Mouse (Mus musculus) MEL (cell line): ENCODE measurements around the gene Kirrel3. TPM values are rescaled to one million over a fixed set of nuclear protein-coding genes. Genes with fewer than 3 reads are reported as not detected.

Source experiments
- DNase-seq: peaks from one replicate; pipeline ENCODE4 v3.0.0; 2011; ENCODE audit warnings: low read depth, low spot score
- H3K27ac ChIP-seq: 2 replicates; pipeline ENCODE4 v1.5.1; 2012; ENCODE audit warnings: low read depth, mild to moderate bottlenecking, control low read depth, low read length, moderate library complexity; ENCODE audit not compliant: control insufficient read depth
- H3K27me3 ChIP-seq, 2 experiments: fragments of 150-350 bp in 1 of 2; sonication (generic) in 1 of 2; 2 replicates each; pipeline ENCODE4 v1.6.1; 2012; ENCODE audit warnings: low read length in 2 of 2, mild to moderate bottlenecking in 2 of 2, improper control_type of control experiment in 1 of 2, moderate library complexity in 1 of 2; ENCODE audit not compliant: insufficient read depth in 2 of 2, control insufficient read depth in 1 of 2
- H3K36me3 ChIP-seq, 2 experiments: 2 replicates each; pipeline ENCODE4 v1.6.1; 2012 to 2014; ENCODE audit warnings: low read length in 2 of 2, improper control_type of control experiment in 1 of 2, inconsistent platforms in 1 of 2, mild to moderate bottlenecking in 1 of 2; ENCODE audit not compliant: insufficient read depth in 2 of 2, control insufficient read depth in 1 of 2
- H3K4me1 ChIP-seq, 2 experiments: fragments of 150-350 bp in 1 of 2; sonication (generic) in 1 of 2; 2 replicates each; pipeline ENCODE4 v1.6.1; 2012; ENCODE audit warnings: low read length in 2 of 2, improper control_type of control experiment in 1 of 2, mild to moderate bottlenecking in 1 of 2; ENCODE audit not compliant: insufficient read depth in 2 of 2, control insufficient read depth in 1 of 2
- H3K4me3 ChIP-seq, 2 experiments: fragments of 150-350 bp in 1 of 2; sonication (generic) in 1 of 2; 2 replicates each; pipeline ENCODE4 v1.5.1; 2012; ENCODE audit warnings: low read depth in 2 of 2, low read length in 2 of 2, mild to moderate bottlenecking in 2 of 2, moderate library complexity in 2 of 2, control low read depth in 1 of 2, improper control_type of control experiment in 1 of 2; ENCODE audit not compliant: control insufficient read depth in 1 of 2, insufficient read depth in 1 of 2
- H3K79me2 ChIP-seq: 2 replicates; pipeline ENCODE4 v1.6.1; 2012; ENCODE audit warnings: mild to moderate bottlenecking, low read length, moderate library complexity; ENCODE audit not compliant: control insufficient read depth, poor library complexity, insufficient read depth
- H3K9ac ChIP-seq: 2 replicates; pipeline ENCODE4 v1.6.1; 2012; ENCODE audit warnings: low read depth, mild to moderate bottlenecking, control low read depth, low read length, moderate library complexity; ENCODE audit not compliant: control insufficient read depth, poor library complexity, severe bottlenecking
- H3K9me3 ChIP-seq: fragments of 150-350 bp; sonication (generic); replicated peaks from 2 replicates; pipeline ENCODE4 v1.6.1; 2012; ENCODE audit warnings: mild to moderate bottlenecking, low read length, improper control_type of control experiment, moderate library complexity; ENCODE audit not compliant: insufficient read depth
- BHLHE40 ChIP-seq: IDR thresholded peaks from 2 replicates; pipeline ENCODE4 v1.6.1; 2012; ENCODE audit warnings: low read depth, mild to moderate bottlenecking, inconsistent platforms, low read length, improper control_type of control experiment, borderline replicate concordance
- CHD1 ChIP-seq: IDR thresholded peaks from 2 replicates; pipeline ENCODE4 v1.6.1; 2012; ENCODE audit warnings: low read depth, mild to moderate bottlenecking, inconsistent platforms, low read length, improper control_type of control experiment
- CHD2 ChIP-seq: IDR thresholded peaks from 2 replicates; pipeline ENCODE4 v1.6.1; 2011; ENCODE audit warnings: low read length, improper control_type of control experiment
- E2F4 ChIP-seq: IDR thresholded peaks from 2 replicates; pipeline ENCODE4 v1.6.1; 2011; ENCODE audit warnings: low read depth, low read length, improper control_type of control experiment, borderline replicate concordance
- ELF1 ChIP-seq: IDR thresholded peaks from 2 replicates; pipeline ENCODE4 v1.6.1; 2014; ENCODE audit warnings: low read depth, mild to moderate bottlenecking, inconsistent platforms, low read length, improper control_type of control experiment, moderate library complexity
- EP300 ChIP-seq, 2 experiments: IDR thresholded peaks; 2 replicates each; pipeline ENCODE4 v1.6.1; 2011; ENCODE audit warnings: improper control_type of control experiment in 2 of 2, low read length in 2 of 2, low read depth in 1 of 2, mild to moderate bottlenecking in 1 of 2
- GATA1 ChIP-seq: IDR thresholded peaks from 2 replicates; pipeline ENCODE4 v1.6.1; 2011; ENCODE audit warnings: low read depth, low read length, improper control_type of control experiment
- JUND ChIP-seq: IDR thresholded peaks from 2 replicates; pipeline ENCODE4 v1.6.1; 2011; ENCODE audit warnings: low read depth, mild to moderate bottlenecking, improper control_type of control experiment, low read length
- KAT2A ChIP-seq: conservative IDR thresholded peaks from 2 replicates; pipeline ENCODE4 v1.6.1; 2012; ENCODE audit warnings: low read depth, low read length, improper control_type of control experiment, inconsistent platforms
- MEF2A ChIP-seq: IDR thresholded peaks from 2 replicates; pipeline ENCODE4 v1.6.1; 2014; ENCODE audit warnings: low read depth, mild to moderate bottlenecking, inconsistent platforms, low read length, improper control_type of control experiment; ENCODE audit not compliant: poor library complexity, insufficient replicate concordance, severe bottlenecking; ENCODE audit errors: extremely low read depth
- MXI1 ChIP-seq: IDR thresholded peaks from 2 replicates; pipeline ENCODE4 v1.6.1; 2011; ENCODE audit warnings: mild to moderate bottlenecking, low read depth, low read length, improper control_type of control experiment
- MYB ChIP-seq: IDR thresholded peaks from 2 replicates; pipeline ENCODE4 v1.6.1; 2011; ENCODE audit warnings: mild to moderate bottlenecking, low read depth, low read length, improper control_type of control experiment
- POLR2A ChIP-seq, 2 experiments: IDR thresholded peaks; 2 replicates each; pipeline ENCODE4 v1.6.1; 2011 to 2012; ENCODE audit warnings: low read length in 2 of 2, mild to moderate bottlenecking in 2 of 2, control low read depth in 1 of 2, improper control_type of control experiment in 1 of 2, low read depth in 1 of 2, moderate library complexity in 1 of 2; ENCODE audit not compliant: control insufficient read depth in 1 of 2, insufficient read depth in 1 of 2, poor library complexity in 1 of 2
- POLR2AphosphoS2 ChIP-seq: IDR thresholded peaks from 2 replicates; pipeline ENCODE4 v1.6.1; 2011; ENCODE audit warnings: low read length, improper control_type of control experiment
- RAD21 ChIP-seq: IDR thresholded peaks from 2 replicates; pipeline ENCODE4 v1.6.1; 2011; ENCODE audit warnings: mild to moderate bottlenecking, low read depth, low read length, improper control_type of control experiment
- RCOR1 ChIP-seq: IDR thresholded peaks from 2 replicates; pipeline ENCODE4 v1.6.1; 2012; ENCODE audit warnings: low read depth, mild to moderate bottlenecking, inconsistent platforms, low read length, improper control_type of control experiment
- SIN3A ChIP-seq: IDR thresholded peaks from 2 replicates; pipeline ENCODE4 v1.6.1; 2012; ENCODE audit warnings: low read length, improper control_type of control experiment, inconsistent platforms
- TAL1 ChIP-seq: IDR thresholded peaks from 2 replicates; pipeline ENCODE4 v1.6.1; 2012; ENCODE audit warnings: mild to moderate bottlenecking, inconsistent platforms, low read length, moderate library complexity, mixed read lengths
- TBP ChIP-seq: IDR thresholded peaks from 2 replicates; pipeline ENCODE4 v1.8.0; 2011; ENCODE audit warnings: low read depth, low read length, improper control_type of control experiment
- USF1 ChIP-seq: IDR thresholded peaks from 2 replicates; pipeline ENCODE4 v1.6.1; 2014; ENCODE audit warnings: low read depth, mild to moderate bottlenecking, inconsistent platforms, low read length, improper control_type of control experiment, moderate library complexity
- USF2 ChIP-seq, 2 experiments: IDR thresholded peaks; 2 replicates each; pipeline ENCODE4 v1.6.1; 2011 to 2012; ENCODE audit warnings: improper control_type of control experiment in 2 of 2, low read length in 2 of 2, borderline replicate concordance in 1 of 2, inconsistent platforms in 1 of 2, low read depth in 1 of 2, mild to moderate bottlenecking in 1 of 2; ENCODE audit not compliant: insufficient read depth in 1 of 2
- ZC3H11A ChIP-seq: IDR thresholded peaks from 2 replicates; pipeline ENCODE4 v1.6.1; 2012; ENCODE audit warnings: low read depth, mild to moderate bottlenecking, inconsistent platforms, low read length, improper control_type of control experiment
- ZKSCAN1 ChIP-seq: IDR thresholded peaks from 2 replicates; pipeline ENCODE4 v1.6.1; 2012; ENCODE audit warnings: low read depth, mild to moderate bottlenecking, inconsistent platforms, low read length, improper control_type of control experiment, moderate library complexity
- ZMIZ1 ChIP-seq: IDR thresholded peaks from 2 replicates; pipeline ENCODE4 v1.6.1; 2012; ENCODE audit warnings: low read depth, mild to moderate bottlenecking, inconsistent platforms, low read length, improper control_type of control experiment, moderate library complexity
- ZNF384 ChIP-seq: IDR thresholded peaks from 2 replicates; pipeline ENCODE4 v1.6.1; 2012; ENCODE audit warnings: low read depth, mild to moderate bottlenecking, inconsistent platforms, low read length, improper control_type of control experiment
- polyA plus RNA-seq, 2 experiments: library from polyadenylated mRNA; stranded (reverse) in 1 of 2; unstranded in 1 of 2; fragments of >175 nt in 1 of 2; fragments of >200 nt in 1 of 2; gene quantifications; 2 replicates each; pipeline versions ENCODE4 v1.2.1 to v1.2.4; 2012; ENCODE audit warnings: low replicate concordance in 2 of 2, low read depth in 1 of 2; ENCODE audit not compliant: insufficient read length in 2 of 2, insufficient read depth in 1 of 2, missing spikeins in 1 of 2
- total RNA-seq: library from RNA; depleted of rRNA; stranded (reverse); fragments of 300-350 nt; gene quantifications from 2 replicates; pipeline ENCODE4 v1.2.3, GENCODE M21; 2012

Gene Kirrel3
- total and polyA plus RNA-seq, 3 experiments = 0.06 TPM; not detected in 2

DNA sequence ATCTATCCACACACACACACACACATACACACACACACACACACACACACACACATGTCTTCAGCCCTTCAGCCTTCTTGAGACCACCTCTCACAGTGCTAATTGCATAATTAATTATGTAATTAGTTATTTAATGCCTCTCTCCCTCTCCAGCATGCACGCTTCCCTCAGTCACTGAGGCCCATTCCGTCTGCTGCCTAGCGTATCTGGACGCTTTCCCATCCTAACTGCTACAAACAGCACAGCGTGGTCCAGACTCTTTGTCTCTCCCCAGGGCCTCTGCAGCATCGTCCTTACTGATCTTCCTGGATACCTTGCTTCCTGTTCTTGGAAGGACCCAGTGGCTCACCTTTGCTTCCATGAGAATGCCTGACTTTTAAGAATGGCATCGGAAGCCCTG, 270.4 kb downstream of the Kirrel3 start:
- Histone ChIP-seq H3K4me3 (no peak overlapping the region), H3K27me3 (no peaks in the 10 kb centered on the region), H3K79me2 (no peaks in the 10 kb centered on the region), H3K36me3 (no peaks in the 10 kb centered on the region), H3K9ac (no peak overlapping the region), H3K9me3 (no peaks in the 10 kb centered on the region), H3K4me1 (no peaks in the 10 kb centered on the region), H3K27ac (no peak overlapping the region)
- TF ChIP-seq SIN3A = no peak
- TF ChIP-seq POLR2AphosphoS2 = no peak
- TF ChIP-seq ZC3H11A = no peak
- no peak for TF ChIP-seq POLR2A (IDR thresholded peaks at IDR 0.05; ENCODE audit: control insufficient read depth in 1 of 2, insufficient read depth in 1 of 2, low read depth in 1 of 2, low read length in 2 of 2, poor library complexity in 1 of 2)
- no peak for TF ChIP-seq ELF1
- TF ChIP-seq USF1 = no peak
- TF ChIP-seq MYB = no peak
- TF ChIP-seq ZNF384 = no peak
- no peak for TF ChIP-seq TAL1
- no peak for TF ChIP-seq USF2 (IDR thresholded peaks at IDR 0.05; ENCODE audit: borderline replicate concordance in 1 of 2, insufficient read depth in 1 of 2, low read depth in 1 of 2, low read length in 2 of 2)
- TF ChIP-seq ZKSCAN1 = no peak
- TF ChIP-seq JUND = no peak
- TF ChIP-seq KAT2A = no peak
- TF ChIP-seq RCOR1 = no peak
- no peak for TF ChIP-seq BHLHE40
- TF ChIP-seq E2F4 = no peak
- no peak for DNase-seq

DNA sequence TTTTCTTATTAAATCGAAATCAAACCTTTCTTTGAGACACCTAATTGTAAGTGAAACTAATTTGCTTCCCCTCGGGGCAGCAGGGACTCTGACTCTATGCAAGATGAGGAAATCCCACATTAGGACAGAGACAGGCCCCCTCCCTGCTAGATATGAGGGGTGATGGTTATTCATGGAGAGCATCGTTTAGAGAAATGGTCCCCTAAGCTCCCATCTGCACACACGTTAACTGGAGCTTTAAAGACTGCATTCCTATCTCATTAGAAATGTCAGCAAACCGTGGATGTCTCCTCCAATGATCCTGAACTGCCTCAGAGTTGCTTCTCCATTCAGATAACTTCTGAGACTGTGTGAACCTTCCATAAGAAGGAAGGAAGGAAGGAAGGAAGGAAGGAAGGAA, 273.2 kb downstream of the Kirrel3 start:
- no peak for DNase-seq
- Histone ChIP-seq H3K9ac (no peak overlapping the region), H3K4me1 (no peaks in the 10 kb centered on the region), H3K9me3 (no peaks in the 10 kb centered on the region), H3K4me3 (no peak overlapping the region)
- no peak for TF ChIP-seq CHD2
- no peak for TF ChIP-seq CHD1
- TF ChIP-seq ZMIZ1 = no peak
- no peak for TF ChIP-seq MXI1
- no peak for TF ChIP-seq MEF2A
- no peak for TF ChIP-seq BHLHE40
- no peak for TF ChIP-seq GATA1
- TF ChIP-seq ELF1 = no peak
- TF ChIP-seq TBP = no peak
- TF ChIP-seq RCOR1 = no peak
- no peak for TF ChIP-seq RAD21
- no peak for TF ChIP-seq JUND
- TF ChIP-seq EP300 (IDR thresholded peaks at IDR 0.05; ENCODE audit: low read depth in 1 of 2, low read length in 2 of 2) = no peak
- TF ChIP-seq USF2 (IDR thresholded peaks at IDR 0.05; ENCODE audit: borderline replicate concordance in 1 of 2, insufficient read depth in 1 of 2, low read depth in 1 of 2, low read length in 2 of 2) = no peak
- TF ChIP-seq, all 39 proteins: peak for 0
- no peaks in the 10 kb centered on the region for H3K36me3 ChIP-seq
- no peaks in the 10 kb centered on the region for H3K79me2 ChIP-seq
- H3K27me3 ChIP-seq = no peaks in the 10 kb centered on the region
- H3K27ac ChIP-seq = no peak overlapping the region
